Mouse (Mus musculus) cerebellum, adult 2 months (tissue): ENCODE results near the gene Arfgap2. TPM values are rescaled to one million over a fixed set of nuclear protein-coding genes. Genes with fewer than 3 reads are reported as not detected.
"Not testable (repeated sequence)": the region's sequence is repeated elsewhere in the genome, so short reads cannot be mapped to it uniquely, and the experiment has no call there.

Experiments used
- DNase-seq, 2 experiments: peaks; one replicate each; pipeline ENCODE4 v3.0.0; 2021
- H3K27ac ChIP-seq: fragments of 200-500 bp; 2 replicates; pipeline ENCODE4 v1.5.1; 2012; ENCODE audit warnings: low read length, control low read depth, inconsistent platforms; ENCODE audit not compliant: insufficient read depth
- H3K27me3 ChIP-seq: fragments of 200-500 bp; 2 replicates; pipeline ENCODE4 v1.6.1; 2012; ENCODE audit warnings: inconsistent platforms, mild to moderate bottlenecking, low read length, moderate library complexity; ENCODE audit not compliant: control insufficient read depth, insufficient read depth
- H3K4me1 ChIP-seq: fragments of 200-500 bp; 2 replicates; pipeline ENCODE4 v1.6.1; 2011; ENCODE audit warnings: low read length; ENCODE audit not compliant: control insufficient read depth, insufficient read depth
- H3K4me3 ChIP-seq: fragments of 200-500 bp; replicated peaks from 2 replicates; pipeline ENCODE3; 2011; ENCODE audit warnings: mild to moderate bottlenecking, low read depth, low read length, control low read depth; ENCODE audit not compliant: insufficient read depth
- CTCF ChIP-seq: fragments of 200-500 bp; IDR thresholded peaks from 2 replicates; pipeline ENCODE4 v1.5.1; 2011; ENCODE audit warnings: low read depth, mild to moderate bottlenecking, control low read depth, low read length, moderate library complexity, borderline replicate concordance; ENCODE audit not compliant: insufficient read depth
- POLR2A ChIP-seq: fragments of 200-500 bp; IDR thresholded peaks from 2 replicates; pipeline ENCODE4 v1.6.1; 2011; ENCODE audit warnings: low read length, control low read depth, borderline replicate concordance; ENCODE audit not compliant: insufficient read depth
- WGBS: fragments of 180-500 bp; shearing (Covaris S2); methylation state at CpG from one replicate; pipeline ENCODE4 v1.1.7; 2018; 5-methylcytosine and 5-hydroxymethylcytosine counted together
- polyA plus RNA-seq: library from polyadenylated mRNA; depleted of rRNA; stranded (reverse); fragments of >200 nt; gene quantifications from 2 replicates; pipeline ENCODE4 v1.2.3, GENCODE M21; 2012; rRNA removed

Arfgap2 gene
- polyA plus RNA-seq = 51.9 and 54.1 TPM in 2 replicates

DNA sequence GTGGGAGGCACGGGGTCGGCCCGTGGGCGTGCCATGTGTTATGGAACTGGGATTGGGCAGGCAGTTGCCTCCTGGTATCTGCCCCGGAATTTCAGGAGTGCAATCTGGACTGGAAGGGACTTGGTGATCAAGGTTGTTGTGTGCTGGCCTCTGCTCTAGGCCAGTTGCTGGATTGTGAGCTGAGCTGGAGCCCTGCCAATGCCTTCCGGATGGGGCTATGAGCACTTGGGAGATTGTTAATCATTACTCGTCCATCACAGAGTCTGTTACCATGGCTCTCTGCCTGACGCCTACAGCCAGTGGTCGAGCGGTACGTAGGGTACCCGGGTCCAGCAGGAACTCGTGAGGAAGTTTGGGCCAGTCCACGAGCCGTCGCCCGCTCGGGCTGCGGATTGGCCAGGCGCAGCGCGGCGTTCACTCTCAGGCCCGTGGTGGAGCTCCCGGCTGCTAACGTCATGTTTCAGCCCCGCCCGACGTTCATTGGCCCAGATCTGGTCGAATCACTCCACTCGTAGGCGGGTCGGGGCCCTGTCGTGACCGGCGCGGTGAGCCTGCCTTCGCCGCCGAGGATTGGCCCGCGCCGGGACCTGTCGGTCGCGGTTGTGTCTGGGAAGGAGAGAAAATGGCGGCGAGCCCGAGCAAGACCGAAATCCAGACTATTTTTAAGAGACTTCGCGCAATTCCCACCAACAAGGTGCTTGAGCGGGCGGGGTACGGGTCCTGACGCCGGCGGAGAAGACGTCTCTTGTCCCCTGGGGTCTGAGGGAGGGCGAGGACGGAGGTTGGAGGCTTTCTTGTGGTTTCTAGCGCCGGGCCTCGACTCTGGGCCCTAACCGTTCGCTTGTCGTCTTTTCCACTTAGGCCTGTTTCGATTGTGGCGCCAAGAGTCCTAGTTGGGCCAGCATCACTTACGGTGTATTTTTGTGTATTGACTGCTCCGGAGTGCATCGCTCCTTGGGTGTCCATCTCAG lies at the start of gene Arfgap2:
Gene Arfgap2 (plus strand): TSS at position 264 of the 971 bp plus-strand sequence.
- Histone ChIP-seq H3K27ac (peak within 1 kb of the TSS; percentile 89), H3K4me3 (peak within 1 kb of the TSS; percentile 88), H3K27me3 (no peaks in the 10 kb centered on the region), H3K4me1 (peaks cover 13% of the 10 kb centered on the region)
- TF ChIP-seq POLR2A = peak; percentile 60; the same call in 1 of the 2 replicates
- no peak for TF ChIP-seq CTCF
- WGBS = under 1% methylated on average over 72 of the region's 72 CpGs
- DNase-seq = peak; percentile 98 to 100

DNA sequence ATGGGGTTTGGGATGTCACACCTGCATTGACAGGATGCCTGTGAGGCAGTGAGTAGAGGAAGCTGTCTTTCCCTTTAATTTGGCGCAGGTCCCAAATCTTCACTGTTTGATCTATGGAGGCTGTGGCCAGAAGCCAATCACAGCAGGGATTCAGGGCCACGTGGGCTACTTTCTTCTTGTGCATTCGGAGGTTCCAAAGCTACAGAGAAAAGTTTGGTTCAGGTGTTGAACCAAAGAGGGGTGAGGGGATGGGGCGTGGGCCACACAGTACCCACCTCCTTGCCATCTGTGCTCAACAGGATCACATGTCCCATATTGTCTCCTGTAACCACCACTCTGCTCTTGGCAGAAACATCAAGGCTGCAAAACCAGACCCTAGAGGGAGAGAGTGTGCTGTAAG lies 47.7 kb upstream of the Arfgap2 start:
- H3K4me3 ChIP-seq = no peak overlapping the region
- no peak overlapping the region for H3K27ac ChIP-seq
- TF ChIP-seq CTCF (no peak), POLR2A (no peak)
- peaks cover 6% of the 10 kb centered on the region; the same call in 1 of the 2 replicates for H3K4me1 ChIP-seq
- WGBS = 20% methylated on average over 4 of the region's 4 CpGs
- no peaks in the 10 kb centered on the region for H3K27me3 ChIP-seq
- DNase-seq = peak; percentile 40 to 49

DNA sequence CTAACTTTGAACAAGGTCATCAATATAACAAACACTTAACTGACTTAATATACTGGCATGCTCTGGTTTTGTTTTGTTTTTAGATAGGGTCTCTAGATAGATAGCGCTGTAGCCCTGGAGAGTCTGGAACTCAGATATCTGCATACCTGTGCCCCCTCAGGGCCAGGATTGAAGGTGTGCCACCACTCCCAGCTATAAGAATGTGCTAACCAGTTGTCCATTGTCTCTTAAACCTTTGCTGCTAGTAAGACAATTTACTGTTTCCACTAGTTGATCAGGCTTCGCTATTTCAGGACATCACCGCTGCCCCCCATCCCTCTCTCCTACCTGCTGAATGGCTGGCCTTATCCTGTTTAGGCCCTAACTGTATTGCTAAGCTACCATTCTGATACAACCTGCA lies 44.3 kb upstream of the Arfgap2 start:
- no peak for TF ChIP-seq CTCF
- no peak for TF ChIP-seq POLR2A
- Histone ChIP-seq H3K4me1 (peaks cover 6% of the 10 kb centered on the region; the same call in 1 of the 2 replicates), H3K27ac (no peak overlapping the region), H3K4me3 (no peak overlapping the region), H3K27me3 (no peaks in the 10 kb centered on the region)
- no peak for DNase-seq
- WGBS = 99% methylated on average over 3 of the region's 3 CpGs

DNA sequence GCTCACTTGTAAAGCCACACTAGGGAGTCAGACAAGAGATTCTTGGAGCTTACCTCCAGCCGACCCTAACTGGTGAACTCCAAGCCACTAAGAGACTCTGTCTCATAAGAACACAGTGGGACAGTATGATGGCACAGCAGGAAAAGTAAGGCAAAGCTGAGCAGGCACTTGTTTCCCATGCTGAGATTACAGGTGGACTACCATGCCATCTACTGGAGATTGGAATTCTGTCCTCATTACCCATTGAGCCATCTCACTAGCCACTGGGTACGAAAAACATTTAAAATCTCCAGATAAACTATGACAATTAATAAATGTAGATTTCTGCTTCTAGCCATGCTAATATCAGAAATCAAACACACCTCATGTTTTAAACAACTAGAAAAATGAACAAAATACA lies 41.2 kb upstream of the Arfgap2 start:
- Histone ChIP-seq H3K27me3 (no peaks in the 10 kb centered on the region), H3K4me3 (no peak overlapping the region), H3K4me1 (no peaks in the 10 kb centered on the region), H3K27ac (no peak overlapping the region)
- peak in 1 of 2 experiments; percentile 20 for DNase-seq
- 51% methylated on average over 2 of the region's 2 CpGs for WGBS
- TF ChIP-seq POLR2A (no peak), CTCF (peak; percentile 28; the same call in 1 of the 2 replicates)

DNA sequence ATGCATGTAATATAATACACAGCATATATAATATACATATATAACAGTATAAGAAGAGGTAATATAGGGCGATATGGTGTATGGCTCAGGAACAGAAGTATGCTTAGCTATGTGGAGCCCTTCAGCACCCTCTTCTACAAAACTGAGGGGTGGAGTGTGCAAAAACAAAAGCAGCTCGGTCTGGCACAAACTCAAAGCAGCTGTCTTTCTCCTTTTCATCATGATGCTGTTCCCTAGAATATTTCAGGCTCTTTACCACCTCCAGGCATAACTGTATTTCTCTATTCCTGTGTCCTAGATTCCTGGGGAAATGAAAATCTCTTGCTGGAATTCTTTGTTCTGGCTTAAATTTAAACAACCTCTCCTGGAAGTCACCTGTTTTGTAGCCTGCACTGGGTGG lies 35.0 kb upstream of the Arfgap2 start:
- Histone ChIP-seq H3K4me3 (no peak overlapping the region), H3K27ac (no peak overlapping the region), H3K27me3 (no peaks in the 10 kb centered on the region), H3K4me1 (no peaks in the 10 kb centered on the region)
- TF ChIP-seq CTCF (no peak), POLR2A (no peak)
- no peak for DNase-seq
- WGBS = 71% methylated on average over 2 of the region's 2 CpGs

DNA sequence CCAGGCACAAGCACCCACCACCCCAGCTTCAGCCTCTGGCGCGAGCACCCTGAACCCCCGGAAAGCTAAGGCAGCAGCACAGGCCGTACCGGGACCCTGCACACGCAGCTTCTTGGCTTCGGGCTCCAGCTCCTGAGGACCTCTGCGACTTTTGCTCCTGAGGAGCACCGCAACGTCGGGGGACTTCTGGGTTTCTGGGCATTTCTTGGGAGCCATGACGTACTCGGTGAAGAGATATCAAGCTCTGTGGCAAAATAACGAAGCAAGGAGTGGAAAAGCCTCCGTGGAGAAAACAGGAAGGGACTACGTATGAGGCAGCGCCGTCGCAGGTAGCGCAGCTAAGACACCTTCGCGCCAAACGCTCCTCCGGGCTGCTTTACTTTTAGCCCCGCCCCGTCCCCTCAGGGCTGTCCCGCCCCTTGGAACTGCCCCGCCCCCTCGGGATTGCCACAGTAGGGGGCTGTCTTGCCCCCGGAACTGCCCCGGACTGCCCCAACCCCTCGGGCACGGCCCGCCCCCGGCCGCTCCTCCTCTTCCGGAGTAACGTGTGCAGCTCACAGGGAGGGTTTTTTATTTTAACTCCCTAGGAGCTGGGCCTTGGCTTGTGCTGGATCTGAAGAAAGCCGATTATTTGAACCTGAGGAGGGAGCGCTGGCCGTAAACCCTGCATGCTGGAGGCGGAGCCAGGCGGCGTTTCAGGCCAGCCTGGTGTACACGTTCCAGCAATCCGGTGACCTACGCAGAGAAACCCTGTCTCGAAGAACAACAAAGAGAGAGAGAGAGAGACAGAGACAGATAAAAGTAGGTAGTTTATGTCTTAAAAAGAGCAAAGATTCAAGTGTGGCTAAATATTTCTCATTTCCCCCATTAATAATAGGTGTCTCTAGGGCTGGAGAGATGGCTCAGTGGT lies 27.9 kb upstream of the Arfgap2 start, which contains the start of gene Ddb2:
Gene Ddb2 (minus strand): TSS at position 382 of the 910 bp plus-strand sequence.
- peak within 1 kb of the TSS; percentile 76 for H3K4me3 ChIP-seq
- WGBS = 1% methylated on average over 48 of the region's 48 CpGs
- TF ChIP-seq POLR2A = peak; percentile 54; the same call in 1 of the 2 replicates
- no peak for TF ChIP-seq CTCF
- no peaks in the 10 kb centered on the region for H3K27me3 ChIP-seq
- H3K27ac ChIP-seq = peak within 1 kb of the TSS; percentile 56
- no peaks in the 10 kb centered on the region for H3K4me1 ChIP-seq
- DNase-seq = peak; percentile 89 to 92

DNA sequence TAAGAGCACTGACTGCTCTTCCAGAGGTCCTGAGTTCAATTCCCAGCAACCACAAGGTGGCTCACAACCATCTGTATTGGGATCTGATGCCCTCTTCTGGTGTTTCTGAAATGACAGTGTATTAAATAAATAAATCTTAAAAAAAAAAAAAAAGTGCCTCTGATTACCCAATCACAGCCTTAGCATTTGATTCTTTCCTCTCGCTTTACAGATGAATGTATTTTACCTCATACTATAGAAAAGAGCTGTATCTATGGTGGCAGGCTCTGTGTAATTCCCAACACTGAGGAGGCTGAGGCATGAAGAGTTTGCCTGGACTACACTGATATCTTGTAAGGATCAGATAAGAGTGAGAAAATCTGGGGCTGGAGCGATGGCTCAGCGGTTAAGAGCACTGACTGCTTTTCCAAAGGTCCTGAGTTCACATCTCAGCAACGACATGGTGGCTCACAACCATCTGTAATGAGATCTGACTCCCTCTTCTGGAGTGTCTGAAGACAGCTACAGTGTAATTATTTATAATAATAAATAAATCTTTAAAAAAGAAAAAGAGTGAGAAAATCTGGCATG lies 27.2 kb upstream of the Arfgap2 start:
- 22% methylated on average over 4 of the region's 4 CpGs for WGBS
- DNase-seq = peak in 1 of 2 experiments; percentile 40
- not testable (repeated sequence) for H3K27me3 ChIP-seq

More for the DNA sequence above, 27.2 kb upstream of the Arfgap2 start:
- H3K4me3 ChIP-seq = peak overlapping the region; percentile 76
- peak; percentile 35; the same call in 1 of the 2 replicates for TF ChIP-seq CTCF
- H3K4me1 ChIP-seq, H3K27ac ChIP-seq: not testable (repeated sequence)
